Mouse (Mus musculus) megakaryocyte progenitor cell, adult 5-6 weeks (primary cell): ENCODE measurements around the gene Npc2. TPM values are rescaled to one million over a fixed set of nuclear protein-coding genes. Genes with fewer than 3 reads are reported as not detected.

ENCODE experiments used
- ATAC-seq: replicated peaks from 2 replicates; pipeline ENCODE4 v1.8.0; 2016; ENCODE audit warnings: mild to moderate bottlenecking, moderate TSS enrichment, inconsistent platforms; ENCODE audit not compliant: poor library complexity
- total RNA-seq, 2 experiments: library from RNA; stranded (forward) in 1 of 2; stranded (reverse) in 1 of 2; fragments of 157-497, 149-512 nt in 1 of 2; fragments of 200-1000 nt in 1 of 2; gene quantifications; 2 replicates each; pipeline versions ENCODE4 v1.2.3 to v1.2.4; 2015 to 2017

Npc2 gene
- total RNA-seq, 2 experiments from 2014 or later = 70.9 to 98.8 TPM

GRCm38 (mm10) chr12:84733366-84733765 lies 39.6 kb downstream of the Npc2 start:
- no peak for ATAC-seq

DNA sequence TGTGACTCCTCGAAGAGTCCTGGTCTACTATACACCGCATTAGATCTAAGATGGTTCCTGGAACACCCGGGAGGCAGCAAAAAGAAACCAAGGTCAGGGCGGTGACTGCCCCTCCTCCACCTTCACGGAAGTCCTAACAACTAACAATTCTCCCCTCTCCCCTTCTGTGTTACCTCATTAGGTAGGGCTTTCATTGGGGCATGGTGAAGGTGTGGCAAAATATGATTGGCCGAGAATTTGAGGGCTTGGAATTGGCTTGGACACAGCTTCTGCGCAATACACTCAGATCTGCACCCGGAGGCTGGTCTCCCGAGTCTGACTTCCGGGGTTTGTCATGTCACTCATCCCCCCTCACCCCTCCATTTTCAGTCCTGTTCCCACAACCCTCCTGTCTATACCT lies 44.5 kb downstream of the Npc2 start:
- ATAC-seq = no peak

DNA sequence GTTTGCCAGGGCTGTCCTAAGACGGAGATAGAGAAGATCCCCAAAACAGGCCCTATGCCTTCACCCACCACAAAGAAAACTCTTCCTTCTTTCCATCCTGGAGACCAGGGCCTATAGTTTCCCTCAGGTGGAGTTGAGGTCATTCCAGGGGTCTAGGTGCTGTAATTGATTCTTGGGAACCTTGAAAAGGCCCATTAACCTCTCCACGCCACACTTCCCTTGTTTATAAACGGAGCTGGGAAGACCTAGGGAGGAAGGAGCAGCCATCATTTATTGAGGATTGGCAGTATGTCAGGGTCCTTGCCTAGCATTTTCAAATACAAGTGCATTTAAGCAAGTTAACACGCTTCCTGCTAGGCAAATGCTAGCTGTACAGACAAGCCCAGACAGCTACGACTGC lies 45.5 kb downstream of the Npc2 start:
- ATAC-seq = no peak

DNA sequence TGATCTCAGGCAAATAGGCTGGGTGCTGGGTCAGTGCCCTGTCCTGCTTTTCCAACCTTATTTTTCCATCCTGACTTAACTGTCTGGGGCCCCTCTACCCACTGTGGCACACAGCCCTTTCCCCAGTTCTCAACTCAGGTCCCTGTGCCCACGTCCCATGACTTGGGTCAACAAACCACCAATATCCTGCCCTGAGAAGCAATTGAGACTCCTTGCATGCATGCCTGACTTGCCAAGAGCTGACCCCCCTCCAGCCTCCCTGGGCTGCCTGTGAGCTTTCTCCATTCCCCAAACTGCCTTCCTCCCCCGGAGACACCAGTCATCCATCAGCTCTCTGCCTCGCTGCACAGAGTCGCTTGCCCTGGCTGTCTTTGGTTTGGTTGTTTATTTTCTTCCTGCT lies 46.0 kb downstream of the Npc2 start:
- ATAC-seq = no peak

DNA sequence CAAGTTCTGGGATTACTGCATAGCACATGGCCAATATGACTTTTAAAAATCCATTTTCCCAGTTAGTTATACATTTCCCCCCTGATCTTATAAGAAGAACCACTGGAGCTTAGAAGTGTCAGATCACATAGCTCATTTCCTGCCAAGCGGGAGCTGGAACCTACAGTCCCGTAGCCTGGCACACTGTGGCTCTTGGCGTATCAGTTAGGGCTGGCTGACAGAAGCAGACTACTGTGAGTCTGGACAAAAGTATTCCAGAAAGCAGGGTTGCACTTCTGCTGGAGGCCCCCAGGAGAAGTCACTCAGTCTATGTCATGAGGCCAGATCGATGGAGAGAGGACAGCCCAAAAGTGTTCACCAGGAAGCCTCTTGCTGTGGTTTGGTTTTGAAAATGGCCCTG lies 46.6 kb downstream of the Npc2 start:
- no peak for ATAC-seq

GRCm38 (mm10) chr12:84718462-84719244 lies 54.3 kb downstream of the Npc2 start:
- ATAC-seq = no peak

DNA sequence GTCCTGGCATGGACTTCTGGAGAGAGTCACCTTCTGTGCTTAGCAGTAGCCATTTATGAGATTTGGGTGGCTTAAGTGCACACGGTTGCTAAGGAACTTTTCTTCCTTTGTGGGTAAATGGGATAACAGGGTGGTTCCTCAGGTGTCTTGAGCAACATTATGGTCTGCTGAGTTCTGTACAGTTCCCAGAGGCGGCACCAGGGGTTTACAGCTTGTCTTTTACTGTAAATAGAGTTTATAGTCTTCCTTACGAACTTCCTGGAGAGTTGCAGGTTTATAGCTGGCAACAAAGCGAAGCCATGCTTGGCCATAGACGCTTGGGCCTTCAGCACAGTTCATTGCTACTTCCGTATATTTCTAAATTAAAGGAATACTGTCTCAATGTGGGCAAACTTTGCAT lies 58.4 kb downstream of the Npc2 start:
- no peak for ATAC-seq

DNA sequence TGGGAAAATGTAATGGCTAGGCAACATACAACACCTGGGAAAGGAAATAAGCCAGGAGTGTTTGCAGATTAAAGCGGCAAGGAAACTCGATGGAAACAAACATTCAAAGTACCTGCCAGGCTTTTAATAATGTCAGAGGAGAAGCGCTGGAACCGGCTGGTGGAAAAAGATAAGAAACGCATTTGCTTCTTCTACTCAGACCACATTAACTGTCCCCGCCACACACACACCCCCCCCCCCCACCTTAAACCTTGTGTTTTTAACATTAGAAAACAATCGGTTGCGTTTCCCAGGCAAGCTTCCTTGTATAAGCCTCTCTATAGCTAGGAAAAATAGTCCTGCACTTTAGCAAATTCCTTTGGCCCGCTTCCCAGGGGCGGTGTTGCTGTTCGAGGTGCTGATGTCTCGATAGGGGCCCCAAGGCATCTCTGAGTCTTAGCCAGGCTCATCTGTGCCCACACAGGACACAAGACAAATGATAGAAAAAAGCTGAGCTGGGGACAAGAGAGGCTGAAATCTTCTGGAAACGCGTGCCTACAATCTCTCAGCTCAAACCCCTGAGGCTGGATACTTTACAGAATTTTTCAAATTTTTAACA lies 63.0 kb downstream of the Npc2 start:
- ATAC-seq = peak; percentile 90

DNA sequence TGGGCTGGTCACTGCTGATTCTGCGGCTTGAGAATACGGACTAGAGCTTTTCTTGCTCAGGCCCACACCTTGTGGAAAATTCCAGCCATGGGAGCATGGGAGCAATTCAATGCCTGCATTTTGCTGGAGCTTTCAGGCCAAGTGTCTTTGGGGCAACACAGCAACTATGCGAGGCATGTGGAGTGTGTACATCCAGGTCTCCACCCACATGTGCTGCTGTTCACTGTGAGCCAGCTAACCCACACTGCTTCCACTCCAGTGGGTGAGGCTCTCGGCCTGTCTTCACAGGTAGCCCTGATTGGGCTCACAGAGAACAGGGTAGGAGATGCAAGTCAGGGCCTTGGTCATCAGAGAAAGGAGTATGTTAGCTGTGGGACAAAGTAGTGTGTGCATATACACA lies 65.1 kb downstream of the Npc2 start:
- ATAC-seq = no peak

DNA sequence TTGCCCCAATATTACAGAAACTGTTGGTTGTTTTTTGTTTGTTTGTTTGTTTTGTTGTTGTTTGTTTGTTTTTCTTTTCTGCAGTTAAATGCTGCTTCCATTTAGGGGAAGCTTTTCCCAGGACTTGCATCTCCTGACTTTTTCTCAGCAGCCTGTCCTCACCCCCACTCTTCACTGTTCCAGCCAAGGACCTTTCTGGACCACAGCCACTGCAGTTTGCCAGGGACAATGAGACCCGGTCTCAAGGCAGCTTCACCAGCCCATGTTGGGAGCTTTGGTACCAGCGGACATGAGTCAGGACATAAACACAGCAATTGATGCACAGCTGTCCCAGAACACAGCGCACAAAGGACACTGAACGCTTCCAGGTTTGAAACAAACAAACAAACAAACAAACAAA lies 66.1 kb downstream of the Npc2 start:
- no peak for ATAC-seq

Other genes with a start within 250 kb of the Npc2 start
- not detected in 2 replicates for gene Vsx2, start 203.4 kb downstream of the Npc2 start, total RNA-seq (2015)
- not detected in 2 replicates for gene Vsx2, start 203.4 kb downstream of the Npc2 start, total RNA-seq (2017)
- 2.7 and 3.6 TPM in 2 replicates for gene Abcd4, start 155.7 kb downstream of the Npc2 start, total RNA-seq (2015)
- 3.9 and 5.1 TPM in 2 replicates for gene Abcd4, start 155.7 kb downstream of the Npc2 start, total RNA-seq (2017)
- not detected in 2 replicates for gene Vrtn, start 132.1 kb downstream of the Npc2 start, total RNA-seq (2015)
- not detected in 2 replicates for gene Vrtn, start 132.1 kb downstream of the Npc2 start, total RNA-seq (2017)
- gene Syndig1l, start 74.3 kb downstream of the Npc2 start, total RNA-seq (2015) = not detected in 2 replicates
- gene Syndig1l, start 74.3 kb downstream of the Npc2 start, total RNA-seq (2017) = not detected in 2 replicates
- 98.8 and 111 TPM in 2 replicates for gene Isca2, start 99 bp upstream of the Npc2 start, total RNA-seq (2015)
- gene Isca2, start 99 bp upstream of the Npc2 start, total RNA-seq (2017) = 53.8 and 67.5 TPM in 2 replicates
- not detected in 2 replicates for gene Ltbp2, start 103.4 kb upstream of the Npc2 start, total RNA-seq (2015)
- 1.2 TPM in 1 of 2 replicates, not detected in the other for gene Ltbp2, start 103.4 kb upstream of the Npc2 start, total RNA-seq (2017)
- 151 and 155 TPM in 2 replicates for gene Fcf1, start 197.7 kb upstream of the Npc2 start, total RNA-seq (2015)
- 121 and 125 TPM in 2 replicates for gene Fcf1, start 197.7 kb upstream of the Npc2 start, total RNA-seq (2017)
- 28.0 and 30.5 TPM in 2 replicates for gene Arel1, start 197.7 kb upstream of the Npc2 start, total RNA-seq (2015)
- gene Arel1, start 197.7 kb upstream of the Npc2 start, total RNA-seq (2017) = 39.7 and 43.2 TPM in 2 replicates
- 78.0 and 96.2 TPM in 2 replicates for gene Ylpm1, start 223.2 kb upstream of the Npc2 start, total RNA-seq (2015)
- 52.7 and 84.7 TPM in 2 replicates for gene Ylpm1, start 223.2 kb upstream of the Npc2 start, total RNA-seq (2017)